Mouse (Mus musculus): ENCODE data around the gene Zfp13.

DNA sequence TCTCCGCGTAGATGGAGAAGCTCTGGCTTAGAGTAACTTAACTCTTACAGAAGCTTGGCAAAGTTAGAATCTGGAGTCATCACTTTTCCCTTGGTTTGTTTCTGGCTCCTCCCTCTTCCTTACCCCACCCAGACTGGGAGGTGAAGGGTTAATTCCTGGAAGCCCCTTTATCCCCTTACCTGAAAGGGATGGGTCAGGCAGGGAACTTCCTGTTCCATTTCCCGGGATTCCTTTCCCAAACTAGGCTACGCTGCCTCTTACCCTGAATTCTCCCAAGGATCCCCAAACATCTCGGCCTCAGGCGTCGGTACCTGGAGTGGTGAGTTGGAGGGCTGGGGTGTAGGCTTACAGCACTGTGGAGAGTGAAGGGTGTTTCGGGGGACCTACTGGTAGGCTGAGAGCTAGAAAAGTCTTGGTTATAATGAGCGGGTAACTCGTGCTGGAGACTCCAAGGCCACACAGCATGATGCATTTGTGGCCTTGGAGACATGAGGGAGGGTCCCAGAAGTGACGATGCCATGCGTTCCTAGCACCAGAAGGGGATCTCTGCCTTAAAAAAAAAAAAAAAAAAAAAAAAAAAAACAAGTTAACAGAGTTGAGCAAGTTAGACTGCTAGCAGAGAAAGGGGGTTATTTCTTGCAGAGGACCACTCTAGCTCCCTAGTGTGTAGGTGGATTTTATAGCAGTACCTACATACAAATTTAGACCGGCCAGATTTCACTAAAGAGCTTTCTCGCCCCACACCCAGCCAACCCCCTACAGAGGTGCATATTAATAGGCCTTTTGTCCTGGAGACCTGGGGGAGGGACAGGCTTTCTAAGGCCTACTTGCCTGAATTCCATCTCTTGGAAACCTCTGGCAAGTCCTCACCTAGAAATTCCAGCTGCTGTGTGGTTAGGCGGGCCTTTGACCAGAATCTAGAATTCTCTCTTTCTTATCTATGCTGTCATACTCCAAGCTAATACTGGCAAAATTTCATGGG lies 1.6 kb upstream of the Zfp13 start, which contains the start of gene Zscan10:
- TF ChIP-seq CTCF (conservative IDR thresholded peaks at IDR 0.05; ENCODE audit: low read length) (no peak), NANOG (IDR thresholded peaks at IDR 0.05; ENCODE audit: borderline replicate concordance, low read length) (peak; percentile 3; the same call in 1 of the 2 replicates), POU5F1 (IDR thresholded peaks at IDR 0.05; ENCODE audit: borderline replicate concordance, low read length) (peak; percentile 78; the same call in 1 of the 2 replicates)
